8 mouse cellular contexts compared by ENCODE assay signal in genomic region chr11:69236926-69237260, GRCm38 (mm10). TPM values are rescaled to one million over a fixed set of nuclear protein-coding genes. Genes with fewer than 3 reads are reported as not detected.
DNase-seq lines count a peak whose midpoint lies in the region; ATAC-seq and TF ChIP-seq lines count a peak whose summit lies in the region.

Gene Gucy2e (minus strand): TSS chr11:69237036.

- TF ChIP-seq CTCF in brain, embryonic 14.5 days (IDR thresholded peaks at IDR 0.05; ENCODE audit: borderline replicate concordance, extremely low read depth, insufficient read depth, insufficient read length), result no peak

- H3K27me3 ChIP-seq in heart, embryonic 13.5 days (replicated peaks), result peaks cover 80% of the 10 kb centered on the region
- peaks cover 54% of the 10 kb centered on the region for H3K27me3 ChIP-seq in hindbrain, embryonic 12.5 days
- peaks cover 44% of the 10 kb centered on the region for H3K27me3 ChIP-seq in midbrain, embryonic 12.5 days

- TF ChIP-seq POLR2A in brain, embryonic 14.5 days (IDR thresholded peaks at IDR 0.05; ENCODE audit: borderline replicate concordance, extremely low read depth, insufficient read depth, insufficient read length, poor library complexity, severe bottlenecking), result no peak

- DNase-seq in heart, postnatal 4 days, result no peak
- peak; percentile 25 for DNase-seq in brain, embryonic 14.5 days (ENCODE audit: low read depth)
- DNase-seq in right cerebral cortex, postnatal 14 days, result no peak
- DNase-seq in spleen, adult 18-20 months, result no peak
- DNase-seq in MN1 (ENCODE audit: low spot score), result no peak

- 21% methylated on average over 13 of the region's 13 CpGs for WGBS in heart, embryonic 13.5 days
- WGBS in hindbrain, embryonic 12.5 days, result 17% methylated on average over 13 of the region's 13 CpGs
- 8% methylated on average over 13 of the region's 13 CpGs for WGBS in midbrain, embryonic 12.5 days

- no peaks in the 10 kb centered on the region for H3K9me3 ChIP-seq in heart, embryonic 13.5 days
- H3K9me3 ChIP-seq in hindbrain, embryonic 12.5 days (replicated peaks), result no peaks in the 10 kb centered on the region
- no peaks in the 10 kb centered on the region for H3K9me3 ChIP-seq in midbrain, embryonic 12.5 days

- peak within 1 kb of the TSS; percentile 57 for H3K4me3 ChIP-seq in heart, embryonic 13.5 days
- H3K4me3 ChIP-seq in hindbrain, embryonic 12.5 days, result peak within 1 kb of the TSS; percentile 42
- H3K4me3 ChIP-seq in midbrain, embryonic 12.5 days, result peak within 1 kb of the TSS; percentile 45

- no peak for ATAC-seq in heart, embryonic 13.5 days (ENCODE audit: extremely low read depth, insufficient number of reproducible peaks, low FRiP score, low TSS enrichment)
- ATAC-seq in hindbrain, embryonic 12.5 days (ENCODE audit: low FRiP score), result no peak
- peak; percentile 41; the same call in 1 of the 2 replicates for ATAC-seq in midbrain, embryonic 12.5 days (ENCODE audit: low FRiP score, low read depth)

- H3K27ac ChIP-seq in heart, embryonic 13.5 days (replicated peaks), result no peak within 1 kb of the TSS
- peak within 1 kb of the TSS; percentile 72; the same call in 1 of the 2 replicates for H3K27ac ChIP-seq in hindbrain, embryonic 12.5 days
- peak within 1 kb of the TSS; percentile 43; the same call in 1 of the 2 replicates for H3K27ac ChIP-seq in midbrain, embryonic 12.5 days (replicated peaks)

- peak within 1 kb of the TSS; percentile 86 for H3K4me2 ChIP-seq in heart, embryonic 13.5 days
- H3K4me2 ChIP-seq in hindbrain, embryonic 12.5 days (replicated peaks), result peak within 1 kb of the TSS; percentile 79
- peak within 1 kb of the TSS; percentile 78 for H3K4me2 ChIP-seq in midbrain, embryonic 12.5 days (replicated peaks)

- no peaks in the 10 kb centered on the region for H3K36me3 ChIP-seq in heart, embryonic 13.5 days
- H3K36me3 ChIP-seq in hindbrain, embryonic 12.5 days, result no peaks in the 10 kb centered on the region
- H3K36me3 ChIP-seq in midbrain, embryonic 12.5 days, result no peaks in the 10 kb centered on the region

- peak within 1 kb of the TSS; percentile 76 for H3K9ac ChIP-seq in heart, embryonic 13.5 days
- peak within 1 kb of the TSS; percentile 59 for H3K9ac ChIP-seq in hindbrain, embryonic 12.5 days
- H3K9ac ChIP-seq in midbrain, embryonic 12.5 days (replicated peaks), result peak within 1 kb of the TSS; percentile 59

- H3K4me1 ChIP-seq in heart, embryonic 13.5 days, result peaks cover 21% of the 10 kb centered on the region
- peaks cover 17% of the 10 kb centered on the region for H3K4me1 ChIP-seq in hindbrain, embryonic 12.5 days
- H3K4me1 ChIP-seq in midbrain, embryonic 12.5 days, result peaks cover 14% of the 10 kb centered on the region

RNA-seq across cellular contexts. Expression of gene Gucy2e, which starts in this region (rescaled TPM):
- polyA plus RNA-seq in heart, embryonic 13.5 days (2015; fragmentation: Nextera tagmentation; extraction: Ambion mirVana), result 0.06 and 0.12 TPM in 2 replicates
- total RNA-seq in heart, postnatal 4 days (2021), result under 1 TPM; 0.09 to 0.12 TPM
- 0.20 and 0.25 TPM in 2 replicates for polyA plus RNA-seq in brain, embryonic 14.5 days (2012; rRNA removed)
- 0.04 and 0.13 TPM in 2 replicates for polyA plus RNA-seq in hindbrain, embryonic 12.5 days (2016; fragmentation: Nextera tagmentation; extraction: Ambion mirVana)
- 0.23 and 0.25 TPM in 2 replicates for polyA plus RNA-seq in midbrain, embryonic 12.5 days (2016; fragmentation: Nextera tagmentation; extraction: Ambion mirVana)

Comparison
In these comparisons a context has a peak if more than half of its experiments do, and no peak if none do; other contexts are left out.
1. Peak in DNase-seq in brain, embryonic 14.5 days; RNA of the gene not detected or under 1 TPM.
2. Peak in ATAC-seq, H3K4me3 ChIP-seq, H3K27ac ChIP-seq, H3K9ac ChIP-seq and H3K4me2 ChIP-seq in midbrain, embryonic 12.5 days; RNA of the gene not detected or under 1 TPM.